Comparison of ENCODE assay signal across 8 mouse cellular contexts in the genomic region with DNA sequence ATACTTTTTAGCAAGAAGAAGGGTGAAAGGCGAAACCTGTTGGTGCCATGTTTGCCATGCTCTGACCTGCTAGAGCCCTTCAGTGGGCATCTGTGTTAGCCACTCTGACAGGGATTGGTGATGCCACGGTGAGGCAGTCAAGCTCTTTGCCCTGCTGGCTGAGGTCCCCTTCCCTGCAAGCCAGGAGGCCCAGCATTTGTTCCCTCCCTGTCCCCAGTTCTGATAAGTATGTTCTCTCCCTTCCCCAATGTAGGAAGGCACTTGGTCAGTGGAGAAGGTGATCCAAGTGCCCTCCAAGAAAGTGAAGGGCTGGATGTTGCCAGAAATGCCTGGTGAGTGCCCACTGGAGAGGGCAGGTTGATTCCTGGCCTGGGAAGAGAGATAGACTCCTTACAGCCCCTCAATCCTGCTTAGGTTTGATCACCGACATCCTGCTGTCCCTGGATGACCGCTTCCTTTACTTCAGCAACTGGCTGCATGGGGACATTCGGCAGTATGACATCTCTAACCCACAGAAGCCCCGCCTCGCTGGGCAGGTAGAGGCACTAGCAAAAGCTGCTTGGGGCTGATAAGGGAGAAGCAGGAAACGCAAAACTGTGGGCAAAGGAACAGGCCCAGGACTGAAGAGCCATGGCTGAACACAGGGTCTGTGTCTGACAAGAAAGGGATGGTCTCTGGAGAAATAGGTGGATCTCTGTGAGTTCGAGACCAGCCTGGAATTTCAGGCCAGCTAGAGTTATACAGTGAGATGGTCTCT. TPM values are rescaled to one million over a fixed set of nuclear protein-coding genes. Genes with fewer than 3 reads are reported as not detected.
DNase-seq lines count a peak whose midpoint lies in the region; ATAC-seq and TF ChIP-seq lines count a peak whose summit lies in the region.
"Not testable (repeated sequence)": the region's sequence is repeated elsewhere in the genome, so short reads cannot be mapped to it uniquely, and the experiment has no call there.

No protein-coding gene starts in this region.

- TF ChIP-seq RAD21 in MEL (IDR thresholded peaks at IDR 0.05; ENCODE audit: low read depth, low read length): not testable (repeated sequence)

- not testable (repeated sequence) for TF ChIP-seq CTCF in MEL (IDR thresholded peaks at IDR 0.05 in 2 of 3, conservative IDR thresholded peaks at IDR 0.05 in 1 of 3; ENCODE audit: control insufficient read depth in 1 of 3, insufficient read depth in 1 of 3, low read depth in 2 of 3, low read length in 3 of 3, poor library complexity in 1 of 3, severe bottlenecking in 1 of 3); lung, adult 2 months (IDR thresholded peaks at IDR 0.05; ENCODE audit: insufficient read depth, low read length)

- H3K4me3 ChIP-seq in MEL (ENCODE audit: control insufficient read depth in 1 of 2, insufficient read depth in 1 of 2, low read depth in 2 of 2, low read length in 2 of 2); heart, embryonic 10.5 days; intestine, embryonic 16.5 days (ENCODE audit: low read length); liver, embryonic 13.5 days (replicated peaks); lung, adult 2 months (replicated peaks; ENCODE audit: extremely low read depth, low read depth, low read length); stomach, embryonic 14.5 days (ENCODE audit: low read depth, low read length): not testable (repeated sequence)

- H3K79me2 ChIP-seq in MEL (ENCODE audit: control insufficient read depth, insufficient read depth, low read length, poor library complexity): not testable (repeated sequence)

- TF ChIP-seq EP300 in MEL (IDR thresholded peaks at IDR 0.05; ENCODE audit: low read depth in 1 of 2, low read length in 2 of 2): peak; percentile 83

- H3K4me1 ChIP-seq in MEL (ENCODE audit: control insufficient read depth in 1 of 2, insufficient read depth in 2 of 2, low read length in 2 of 2): peaks cover 2 to 12% of the 10 kb centered on the region in 2 experiments; a peak in 3 of 4 replicates
- not testable (repeated sequence) for H3K4me1 ChIP-seq in heart, embryonic 10.5 days; intestine, embryonic 16.5 days (ENCODE audit: control insufficient read depth, insufficient read depth, low read length); lung, adult 2 months (ENCODE audit: control insufficient read depth, insufficient read depth, low read length); stomach, embryonic 14.5 days (ENCODE audit: control insufficient read depth, insufficient read depth, low read length)
- peaks cover 25% of the 10 kb centered on the region for H3K4me1 ChIP-seq in liver, embryonic 13.5 days (replicated peaks)

- H3K27ac ChIP-seq in MEL (ENCODE audit: control insufficient read depth, low read depth, low read length): peak overlapping the region; percentile 37
- H3K27ac ChIP-seq in heart, embryonic 10.5 days; intestine, embryonic 16.5 days (ENCODE audit: low read length); stomach, embryonic 14.5 days (ENCODE audit: low read length): not testable (repeated sequence)
- H3K27ac ChIP-seq in liver, embryonic 13.5 days: peak overlapping the region; percentile 88

- H3K4me2 ChIP-seq in intestine, embryonic 16.5 days (ENCODE audit: low read depth, low read length); stomach, embryonic 14.5 days (replicated peaks; ENCODE audit: low read depth, low read length): not testable (repeated sequence)
- H3K4me2 ChIP-seq in liver, embryonic 13.5 days: peak overlapping the region; percentile 52

- H3K9me3 ChIP-seq in MEL (replicated peaks; ENCODE audit: insufficient read depth, low read length); heart, embryonic 10.5 days; intestine, embryonic 16.5 days (ENCODE audit: control insufficient read depth, low read length); liver, embryonic 13.5 days (replicated peaks); stomach, embryonic 14.5 days (ENCODE audit: control insufficient read depth, low read depth, low read length): not testable (repeated sequence)

- TF ChIP-seq POLR2A in MEL (IDR thresholded peaks at IDR 0.05; ENCODE audit: control insufficient read depth in 1 of 2, insufficient read depth in 1 of 2, low read depth in 1 of 2, low read length in 2 of 2, poor library complexity in 1 of 2): not testable (repeated sequence)
- TF ChIP-seq POLR2A in lung, adult 2 months (IDR thresholded peaks at IDR 0.05; ENCODE audit: borderline replicate concordance, extremely low read depth, low read depth, low read length): 0 out of 2 replicates have a peak, but pooled peaks have one; percentile 20

- WGBS in heart, embryonic 10.5 days: 70% methylated on average over 9 of the region's 9 CpGs
- WGBS in intestine, embryonic 16.5 days: 75% methylated on average over 9 of the region's 9 CpGs
- 19% methylated on average over 9 of the region's 9 CpGs for WGBS in liver, embryonic 13.5 days (ENCODE audit: insufficient replicate concordance)
- WGBS in lung, adult 2 months: 71% methylated on average over 9 of the region's 9 CpGs
- 82% methylated on average over 7 of the region's 9 CpGs for WGBS in stomach, embryonic 14.5 days

- H3K27me3 ChIP-seq in MEL (ENCODE audit: control insufficient read depth in 1 of 2, insufficient read depth in 2 of 2, low read length in 2 of 2); heart, embryonic 10.5 days (ENCODE audit: insufficient read depth, poor library complexity, severe bottlenecking); intestine, embryonic 16.5 days (replicated peaks; ENCODE audit: control insufficient read depth, insufficient read depth, low read length); liver, embryonic 13.5 days; stomach, embryonic 14.5 days (ENCODE audit: control insufficient read depth, insufficient read depth, low read length): not testable (repeated sequence)

- not testable (repeated sequence) for H3K9ac ChIP-seq in MEL (ENCODE audit: control insufficient read depth, low read depth, low read length, poor library complexity, severe bottlenecking); intestine, embryonic 16.5 days (ENCODE audit: low read depth, low read length); stomach, embryonic 14.5 days (replicated peaks; ENCODE audit: low read depth, low read length)
- peak overlapping the region; percentile 50 for H3K9ac ChIP-seq in liver, embryonic 13.5 days

- not testable (repeated sequence) for H3K36me3 ChIP-seq in MEL (ENCODE audit: control insufficient read depth in 1 of 2, insufficient read depth in 2 of 2, low read length in 2 of 2); heart, embryonic 10.5 days; intestine, embryonic 16.5 days (ENCODE audit: control insufficient read depth, insufficient read depth, low read length); stomach, embryonic 14.5 days (ENCODE audit: control insufficient read depth, insufficient read depth, low read length)
- H3K36me3 ChIP-seq in liver, embryonic 13.5 days: 0 out of 2 replicates have a peak, but pooled peaks cover 11% of the 10 kb centered on the region

- peak; percentile 51; the same call in 1 of the 2 replicates for ATAC-seq in intestine, embryonic 16.5 days
- peak; percentile 95 for ATAC-seq in liver, embryonic 13.5 days (ENCODE audit: low read depth)
- ATAC-seq in stomach, embryonic 14.5 days (ENCODE audit: insufficient number of reproducible peaks, insufficient read depth, low FRiP score, low read depth): peak; percentile 42; the same call in 1 of the 2 replicates

- peak; percentile 87 for DNase-seq in MEL (ENCODE audit: low read depth, low spot score)
- DNase-seq in c-Kit-positive CD71-positive TER-119-positive erythroid progenitor cells, embryonic 14.5 days (ENCODE audit: low spot score): peak; percentile 81
- DNase-seq in heart, embryonic 10.5 days (ENCODE audit: low spot score): peak; percentile 93
- peak; percentile 86 for DNase-seq in liver, embryonic 13.5 days
- DNase-seq in lung, adult 2 months: not testable (repeated sequence)
- DNase-seq in spleen, adult 12 weeks (ENCODE audit: low spot score): peak; percentile 62

RNA-seq across cellular contexts. Expression of a gene that starts 9.5 kb away (rescaled TPM):
- 109 and 179 TPM in 2 replicates for total RNA-seq in MEL (2012; rRNA removed)
- 100 to 1,000 TPM in 1 of 2 experiments, not detected in 1; 365 TPM for polyA plus RNA-seq in MEL (2012; ENCODE audit: insufficient read depth in 1 of 2, insufficient read length in 2 of 2, low read depth in 1 of 2, low replicate concordance in 2 of 2, missing spikeins in 1 of 2)
- polyA plus RNA-seq in heart, embryonic 10.5 days (2016; fragmentation: Nextera tagmentation; extraction: Ambion mirVana): 30.5 and 35.8 TPM in 2 replicates
- polyA plus RNA-seq in intestine, embryonic 16.5 days (2015; fragmentation: Nextera tagmentation; extraction: Ambion mirVana): 157 and 167 TPM in 2 replicates
- 58.0 and 65.2 TPM in 2 replicates for polyA plus RNA-seq in liver, embryonic 13.5 days (2015; fragmentation: Nextera tagmentation; extraction: Ambion mirVana)
- 865 and 921 TPM in 2 replicates for polyA plus RNA-seq in lung, adult 2 months (2012; rRNA removed)
- polyA plus RNA-seq in stomach, embryonic 14.5 days (2014; fragmentation: Nextera tagmentation; extraction: Ambion mirVana): 86.2 and 89.6 TPM in 2 replicates

RNA-seq across cellular contexts. Expression of a gene that starts 11.5 kb away (rescaled TPM):
- total RNA-seq in MEL (2012; rRNA removed): 9.5 and 10.0 TPM in 2 replicates
- polyA plus RNA-seq in MEL (2012; ENCODE audit: insufficient read depth in 1 of 2, insufficient read length in 2 of 2, low read depth in 1 of 2, low replicate concordance in 2 of 2, missing spikeins in 1 of 2): 10 to 100 TPM in 1 of 2 experiments, not detected in 1; 19.4 TPM
- polyA plus RNA-seq in heart, embryonic 10.5 days (2016; fragmentation: Nextera tagmentation; extraction: Ambion mirVana): 7.3 and 7.8 TPM in 2 replicates
- 4.3 and 5.1 TPM in 2 replicates for polyA plus RNA-seq in intestine, embryonic 16.5 days (2015; fragmentation: Nextera tagmentation; extraction: Ambion mirVana)
- polyA plus RNA-seq in liver, embryonic 13.5 days (2015; fragmentation: Nextera tagmentation; extraction: Ambion mirVana): 0.96 and 1.8 TPM in 2 replicates
- 10.5 and 14.6 TPM in 2 replicates for polyA plus RNA-seq in lung, adult 2 months (2012; rRNA removed)
- polyA plus RNA-seq in stomach, embryonic 14.5 days (2014; fragmentation: Nextera tagmentation; extraction: Ambion mirVana): 12.8 and 14.5 TPM in 2 replicates

RNA-seq across cellular contexts. Expression of a gene that starts 32.1 kb away (rescaled TPM):
- total RNA-seq in MEL (2012; rRNA removed): 45.0 and 45.1 TPM in 2 replicates
- 10 to 100 TPM in 1 of 2 experiments, not detected in 1; 56.7 TPM for polyA plus RNA-seq in MEL (2012; ENCODE audit: insufficient read depth in 1 of 2, insufficient read length in 2 of 2, low read depth in 1 of 2, low replicate concordance in 2 of 2, missing spikeins in 1 of 2)
- polyA plus RNA-seq in heart, embryonic 10.5 days (2016; fragmentation: Nextera tagmentation; extraction: Ambion mirVana): 8.4 and 17.3 TPM in 2 replicates
- 21.7 and 22.9 TPM in 2 replicates for polyA plus RNA-seq in intestine, embryonic 16.5 days (2015; fragmentation: Nextera tagmentation; extraction: Ambion mirVana)
- polyA plus RNA-seq in liver, embryonic 13.5 days (2015; fragmentation: Nextera tagmentation; extraction: Ambion mirVana): 11.6 and 12.4 TPM in 2 replicates
- polyA plus RNA-seq in lung, adult 2 months (2012; rRNA removed): 33.8 and 38.1 TPM in 2 replicates
- 24.7 and 32.8 TPM in 2 replicates for polyA plus RNA-seq in stomach, embryonic 14.5 days (2014; fragmentation: Nextera tagmentation; extraction: Ambion mirVana)

RNA-seq across cellular contexts. Expression of a gene that starts 55.6 kb away (rescaled TPM):
- 890 and 977 TPM in 2 replicates for total RNA-seq in MEL (2012; rRNA removed)
- 100 to 1,000 TPM; 826 to 964 TPM for polyA plus RNA-seq in MEL (2012; ENCODE audit: insufficient read depth in 1 of 2, insufficient read length in 2 of 2, low read depth in 1 of 2, low replicate concordance in 2 of 2, missing spikeins in 1 of 2)
- polyA plus RNA-seq in heart, embryonic 10.5 days (2016; fragmentation: Nextera tagmentation; extraction: Ambion mirVana): 305 and 348 TPM in 2 replicates
- polyA plus RNA-seq in intestine, embryonic 16.5 days (2015; fragmentation: Nextera tagmentation; extraction: Ambion mirVana): 299 and 315 TPM in 2 replicates
- 201 and 214 TPM in 2 replicates for polyA plus RNA-seq in liver, embryonic 13.5 days (2015; fragmentation: Nextera tagmentation; extraction: Ambion mirVana)
- 175 and 210 TPM in 2 replicates for polyA plus RNA-seq in lung, adult 2 months (2012; rRNA removed)
- polyA plus RNA-seq in stomach, embryonic 14.5 days (2014; fragmentation: Nextera tagmentation; extraction: Ambion mirVana): 334 and 336 TPM in 2 replicates

Comparison
In these comparisons a context has a peak if more than half of its experiments do, and no peak if none do; other contexts are left out.
1. ATAC-seq: peak in every context shown above with its lines; median percentile 95 in liver, embryonic 13.5 days; 51 in intestine, embryonic 16.5 days; 42 in stomach, embryonic 14.5 days.